Mouse (Mus musculus): ENCODE measurements around the gene Gm4756. TPM values are rescaled to one million over a fixed set of nuclear protein-coding genes. Genes with fewer than 3 reads are reported as not detected.
"Not testable (repeated sequence)": the region's sequence is repeated elsewhere in the genome, so short reads cannot be mapped to it uniquely, and the experiment has no call there.

Gene Gm4756
- not detected in 2 replicates for polyA plus RNA-seq (2016; fragmentation: Nextera tagmentation; extraction: Ambion mirVana)

- Histone ChIP-seq H3K9ac (no peak within 1 kb of the TSS), H3K27me3 (no peaks in the 10 kb centered on the region), H3K4me1 (no peaks in the 10 kb centered on the region), H3K36me3 (replicated peaks) (no peaks in the 10 kb centered on the region), H3K4me2 (no peak within 1 kb of the TSS), H3K4me3 (replicated peaks) (no peak within 1 kb of the TSS), H3K27ac (no peak within 1 kb of the TSS), H3K9me3 (no peaks in the 10 kb centered on the region)
- WGBS = 79% methylated on average over 11 of the region's 11 CpGs
- ATAC-seq (ENCODE audit: low FRiP score) = no peak
Observed at GRCm38 (mm10) chr12:72649611-72650330, at the start of gene Gm4756. Gm4756 (minus strand) TSS chr12:72649661.

DNA sequence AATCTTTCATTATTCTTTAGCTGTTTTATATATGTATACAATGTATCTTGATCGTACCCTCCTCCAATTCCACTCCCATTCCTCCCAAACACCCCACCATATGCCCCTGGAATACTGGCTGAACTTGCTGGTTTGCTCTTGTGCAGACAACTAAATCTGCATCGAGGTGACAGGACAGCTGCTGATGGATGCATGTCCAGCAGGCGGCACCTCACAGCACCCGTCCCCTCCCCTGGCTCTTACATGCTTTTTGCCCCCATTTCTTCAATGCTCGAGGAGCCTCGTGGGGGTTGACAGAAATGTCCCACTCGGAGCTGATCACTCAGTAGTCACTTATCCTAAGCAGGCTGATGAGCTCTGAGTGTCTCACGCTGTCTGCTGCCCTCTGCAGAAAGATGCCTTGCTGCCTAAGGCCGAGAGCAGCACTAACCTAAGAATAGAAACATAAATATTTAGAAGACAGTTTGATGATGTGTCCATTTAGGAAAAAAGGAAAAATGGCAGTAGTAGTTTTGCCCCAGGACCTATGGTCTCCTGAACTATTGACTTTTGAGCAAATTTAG lies 45.5 kb upstream of the Gm4756 start:
- no peak overlapping the region for H3K9ac ChIP-seq
- no peak overlapping the region for H3K27ac ChIP-seq
- no peak overlapping the region for H3K4me2 ChIP-seq
- no peaks in the 10 kb centered on the region for H3K9me3 ChIP-seq
- WGBS = 60% methylated on average over 9 of the region's 9 CpGs
- H3K27me3 ChIP-seq = no peaks in the 10 kb centered on the region
- H3K4me3 ChIP-seq (replicated peaks) = no peak overlapping the region
- ATAC-seq (ENCODE audit: low FRiP score) = no peak
- H3K4me1 ChIP-seq = no peaks in the 10 kb centered on the region
- no peaks in the 10 kb centered on the region for H3K36me3 ChIP-seq (replicated peaks)

- no peaks in the 10 kb centered on the region for H3K4me1 ChIP-seq
- no peak overlapping the region for H3K4me2 ChIP-seq
- 82% methylated on average over 12 of the region's 12 CpGs for WGBS
- H3K27ac ChIP-seq = no peak overlapping the region
- no peak overlapping the region for H3K4me3 ChIP-seq (replicated peaks)
- no peak overlapping the region for H3K9ac ChIP-seq
- ATAC-seq (ENCODE audit: low FRiP score) = no peak
- H3K9me3 ChIP-seq = no peaks in the 10 kb centered on the region
- no peaks in the 10 kb centered on the region for H3K36me3 ChIP-seq (replicated peaks)
- no peaks in the 10 kb centered on the region for H3K27me3 ChIP-seq
Observed at GRCm38 (mm10) chr12:72694438-72694837, 45.0 kb upstream of the Gm4756 start.

DNA sequence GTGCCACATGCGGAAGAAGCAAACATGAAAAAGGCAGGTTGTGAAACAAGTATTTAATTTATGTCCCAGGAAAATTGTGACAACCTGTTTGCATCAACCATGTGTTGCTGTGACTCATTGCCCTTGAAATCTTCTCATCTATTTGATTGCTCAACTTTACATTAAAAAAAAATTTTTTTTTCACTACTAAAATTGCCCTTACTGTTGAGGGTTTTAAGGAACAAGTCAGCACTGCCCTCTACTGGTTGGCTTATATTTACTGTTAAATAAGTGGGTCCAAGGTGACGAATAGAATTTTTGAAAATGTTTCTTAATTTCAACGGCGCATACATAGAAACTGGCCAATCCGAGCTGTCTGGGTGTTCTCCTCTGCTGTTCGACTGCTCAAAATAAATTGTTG lies 44.4 kb upstream of the Gm4756 start:
- ATAC-seq (ENCODE audit: low FRiP score) = no peak

GRCm38 (mm10) chr12:72688281-72688680 lies 38.8 kb upstream of the Gm4756 start:
- not testable (repeated sequence) for H3K4me2 ChIP-seq; H3K27me3 ChIP-seq; H3K27ac ChIP-seq; ATAC-seq (ENCODE audit: low FRiP score); H3K4me1 ChIP-seq; H3K36me3 ChIP-seq (replicated peaks); H3K4me3 ChIP-seq (replicated peaks); H3K9ac ChIP-seq; H3K9me3 ChIP-seq
- 10% methylated on average over 2 of the region's 2 CpGs for WGBS

More for the DNA sequence above, 44.4 kb upstream of the Gm4756 start:
- Histone ChIP-seq H3K4me1 (no peaks in the 10 kb centered on the region), H3K27ac (no peak overlapping the region), H3K36me3 (replicated peaks) (no peaks in the 10 kb centered on the region), H3K4me3 (replicated peaks) (no peak overlapping the region), H3K9me3 (no peaks in the 10 kb centered on the region), H3K4me2 (no peak overlapping the region), H3K27me3 (no peaks in the 10 kb centered on the region), H3K9ac (no peak overlapping the region)
- WGBS = 49% methylated on average over 6 of the region's 6 CpGs

DNA sequence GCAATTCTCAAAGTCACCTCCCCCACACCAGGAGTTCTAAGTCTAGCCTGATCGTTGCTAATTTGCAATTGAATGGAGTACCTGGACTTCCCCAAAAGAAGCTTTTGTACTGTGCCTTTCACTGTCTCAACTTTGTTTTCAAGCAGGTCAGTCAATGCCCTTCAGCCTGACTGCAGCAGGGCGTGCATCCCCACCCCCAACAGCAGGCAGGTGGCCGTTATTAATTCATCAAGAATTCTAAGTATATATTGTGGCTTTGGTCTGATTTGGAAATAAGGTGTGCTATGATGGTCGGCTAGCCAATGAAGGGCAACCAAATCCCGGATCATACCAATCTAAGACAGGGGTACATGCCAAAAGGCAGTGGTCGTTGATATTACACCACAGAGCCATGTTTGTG lies 38.3 kb upstream of the Gm4756 start:
- not testable (repeated sequence) for H3K4me2 ChIP-seq; H3K27ac ChIP-seq; H3K4me3 ChIP-seq (replicated peaks); H3K36me3 ChIP-seq (replicated peaks); H3K9me3 ChIP-seq; H3K27me3 ChIP-seq; H3K9ac ChIP-seq; H3K4me1 ChIP-seq; ATAC-seq (ENCODE audit: low FRiP score)
- WGBS = 7% methylated on average over 6 of the region's 6 CpGs

DNA sequence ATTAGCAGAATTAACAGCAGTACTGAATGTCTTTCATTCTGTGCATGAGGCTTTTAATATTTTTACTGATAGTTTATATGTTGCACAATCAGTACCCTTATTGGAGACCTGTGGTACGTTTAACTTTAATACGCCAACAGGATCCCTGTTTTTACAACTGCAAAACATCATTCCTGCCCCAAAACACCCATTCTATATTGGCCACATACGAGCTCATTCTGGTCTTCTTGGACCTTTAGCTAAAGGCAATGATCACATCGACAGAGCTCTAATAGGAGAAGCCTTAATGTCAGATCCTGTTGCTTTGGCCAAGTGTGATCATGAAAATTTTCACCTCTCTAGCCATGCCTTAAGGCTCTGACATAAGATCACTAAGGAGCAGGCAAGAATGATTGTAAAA lies 37.1 kb upstream of the Gm4756 start:
- not testable (repeated sequence) for H3K27me3 ChIP-seq; ATAC-seq (ENCODE audit: low FRiP score); H3K9me3 ChIP-seq; H3K9ac ChIP-seq; H3K36me3 ChIP-seq (replicated peaks); H3K4me1 ChIP-seq; H3K27ac ChIP-seq; H3K4me3 ChIP-seq (replicated peaks); H3K4me2 ChIP-seq
- 76% methylated on average over 4 of the region's 4 CpGs for WGBS

DNA sequence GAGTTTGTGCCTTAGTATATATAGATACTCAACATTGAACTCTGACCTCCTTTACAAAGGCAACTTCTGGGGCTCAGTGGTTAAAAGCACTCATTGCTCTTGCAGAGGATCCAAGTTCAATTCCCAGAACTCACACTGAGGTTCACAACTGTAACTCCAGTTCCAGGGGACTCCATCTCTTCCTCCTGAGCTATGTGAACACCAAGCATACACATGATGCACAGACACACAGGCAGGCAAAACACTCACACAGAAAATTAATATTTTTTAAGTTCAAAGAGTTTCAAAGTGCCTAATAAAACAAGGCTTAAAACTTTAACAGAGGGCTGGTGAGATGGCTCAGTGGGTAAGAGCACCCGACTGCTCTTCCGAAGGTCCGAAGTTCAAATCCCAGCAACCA lies 34.2 kb upstream of the Gm4756 start:
- 94% methylated on average over 3 of the region's 3 CpGs for WGBS
- Histone ChIP-seq H3K9ac (no peak overlapping the region), H3K27ac (no peak overlapping the region), H3K4me1 (peaks cover 4% of the 10 kb centered on the region; the same call in 1 of the 2 replicates), H3K4me2 (no peak overlapping the region), H3K4me3 (replicated peaks) (no peak overlapping the region), H3K36me3 (replicated peaks) (no peaks in the 10 kb centered on the region), H3K9me3 (no peaks in the 10 kb centered on the region), H3K27me3 (no peaks in the 10 kb centered on the region)
- ATAC-seq (ENCODE audit: low FRiP score) = no peak

GRCm38 (mm10) chr12:72682511-72683282 lies 33.2 kb upstream of the Gm4756 start:
- Histone ChIP-seq H3K9ac (no peak overlapping the region), H3K4me1 (peaks cover under 1% of the 10 kb centered on the region; the same call in 1 of the 2 replicates), H3K9me3 (no peaks in the 10 kb centered on the region), H3K27ac (no peak overlapping the region), H3K4me2 (no peak overlapping the region), H3K36me3 (replicated peaks) (no peaks in the 10 kb centered on the region), H3K4me3 (replicated peaks) (no peak overlapping the region), H3K27me3 (no peaks in the 10 kb centered on the region)
- 65% methylated on average over 8 of the region's 8 CpGs for WGBS
- ATAC-seq (ENCODE audit: low FRiP score) = no peak

GRCm38 (mm10) chr12:72681919-72682318 lies 32.5 kb upstream of the Gm4756 start:
- Histone ChIP-seq H3K4me3 (replicated peaks) (no peak overlapping the region), H3K27ac (no peak overlapping the region), H3K4me2 (no peak overlapping the region), H3K9me3 (no peaks in the 10 kb centered on the region), H3K27me3 (no peaks in the 10 kb centered on the region), H3K4me1 (no peaks in the 10 kb centered on the region), H3K9ac (no peak overlapping the region), H3K36me3 (replicated peaks) (no peaks in the 10 kb centered on the region)
- WGBS = 100% methylated on average over 1 of the region's 1 CpGs
- ATAC-seq (ENCODE audit: low FRiP score) = no peak

DNA sequence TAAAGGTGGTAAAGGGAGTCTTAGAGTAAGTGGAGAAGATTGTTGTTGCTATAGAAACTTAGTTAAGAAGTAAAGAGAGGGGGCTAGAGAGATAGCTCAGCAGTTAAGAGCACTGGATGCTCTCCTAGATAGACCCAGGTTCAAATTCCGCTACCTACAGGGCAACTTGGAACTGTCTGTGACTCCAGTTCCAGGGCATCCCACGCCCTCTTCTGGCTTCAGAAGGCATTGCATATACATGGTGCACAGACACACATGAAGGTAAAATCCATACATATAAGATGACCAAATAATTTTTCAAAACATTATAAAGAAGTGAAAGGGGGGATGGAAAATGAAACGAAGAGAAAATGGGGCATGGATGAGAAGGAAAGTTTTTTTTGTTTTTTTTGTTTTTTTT lies 30.2 kb upstream of the Gm4756 start:
- 77% methylated on average over 3 of the region's 3 CpGs for WGBS
- Histone ChIP-seq H3K4me3 (replicated peaks) (no peak overlapping the region), H3K4me1 (no peaks in the 10 kb centered on the region), H3K9me3 (no peaks in the 10 kb centered on the region), H3K4me2 (no peak overlapping the region), H3K27ac (no peak overlapping the region), H3K9ac (no peak overlapping the region), H3K36me3 (replicated peaks) (no peaks in the 10 kb centered on the region), H3K27me3 (no peaks in the 10 kb centered on the region)
- no peak for ATAC-seq (ENCODE audit: low FRiP score)

DNA sequence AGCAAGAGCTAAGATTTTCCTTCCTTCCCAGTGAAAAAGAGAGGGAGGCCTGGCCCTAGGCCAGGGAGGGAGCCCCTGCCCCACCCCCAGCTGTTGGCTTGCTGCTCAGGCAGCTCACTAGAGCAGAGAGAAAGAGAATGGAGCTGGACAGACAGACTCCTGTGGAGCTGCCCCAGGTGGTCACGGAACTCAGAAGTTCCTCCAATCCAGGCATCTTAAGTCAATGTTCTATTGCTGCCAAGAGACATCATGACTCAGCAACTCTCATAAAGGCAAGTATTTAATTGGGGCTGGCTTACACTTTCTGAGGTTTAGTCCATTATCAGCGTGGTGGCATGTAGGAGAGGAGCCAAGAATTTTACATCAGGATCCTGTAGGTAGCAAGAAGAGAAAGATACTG lies 25.4 kb upstream of the Gm4756 start:
- H3K36me3 ChIP-seq (replicated peaks) = no peaks in the 10 kb centered on the region
- H3K4me3 ChIP-seq (replicated peaks) = no peak overlapping the region
- H3K27ac ChIP-seq = no peak overlapping the region
- ATAC-seq (ENCODE audit: low FRiP score) = no peak
- 65% methylated on average over 2 of the region's 2 CpGs for WGBS
- no peak overlapping the region for H3K4me2 ChIP-seq
- H3K4me1 ChIP-seq = no peaks in the 10 kb centered on the region
- H3K27me3 ChIP-seq = no peaks in the 10 kb centered on the region
- H3K9ac ChIP-seq = no peak overlapping the region
- no peaks in the 10 kb centered on the region for H3K9me3 ChIP-seq
